Mouse (Mus musculus) heart, embryonic 13.5 days (tissue): ENCODE measurements around the gene Dnmt3a. TPM values are rescaled to one million over a fixed set of nuclear protein-coding genes. Genes with fewer than 3 reads are reported as not detected.

Experiments
- ATAC-seq: fragments of 200-750 bp; cut with Nextera tagmentation; 2 replicates; pipeline ENCODE4 v1.8.0; 2017; ENCODE audit warnings: moderate TSS enrichment; ENCODE audit not compliant: insufficient number of reproducible peaks, low FRiP score, low TSS enrichment; ENCODE audit errors: extremely low read depth
- H3K27ac ChIP-seq: fragments of 300-500 bp; sonication (generic); replicated peaks from 2 replicates; pipeline ENCODE4 v1.5.1; 2015; ENCODE audit warnings: moderate library complexity, mild to moderate bottlenecking, inconsistent platforms
- H3K27me3 ChIP-seq: fragments of 300-500 bp; sonication (generic); replicated peaks from 2 replicates; pipeline ENCODE4 v1.6.1; 2015; ENCODE audit warnings: mild to moderate bottlenecking, inconsistent platforms
- H3K36me3 ChIP-seq: fragments of 300-500 bp; sonication (generic); 2 replicates; pipeline ENCODE4 v1.6.1; 2015; ENCODE audit warnings: mild to moderate bottlenecking, inconsistent platforms
- H3K4me1 ChIP-seq: fragments of 300-500 bp; sonication (generic); 2 replicates; pipeline ENCODE4 v1.6.1; 2015; ENCODE audit warnings: inconsistent platforms
- H3K4me2 ChIP-seq: fragments of 300-500 bp; sonication (generic); 2 replicates; pipeline ENCODE4 v1.6.1; 2015; ENCODE audit warnings: inconsistent platforms, mild to moderate bottlenecking, moderate library complexity
- H3K4me3 ChIP-seq: fragments of 300-500 bp; sonication (generic); 2 replicates; pipeline ENCODE4 v1.5.1; 2015; ENCODE audit warnings: moderate library complexity, mild to moderate bottlenecking, inconsistent platforms
- H3K9ac ChIP-seq: fragments of 300-500 bp; sonication (generic); 2 replicates; pipeline ENCODE4 v1.6.1; 2015; ENCODE audit warnings: inconsistent platforms, mild to moderate bottlenecking, moderate library complexity
- H3K9me3 ChIP-seq: fragments of 300-500 bp; sonication (generic); 2 replicates; pipeline ENCODE4 v1.6.1; 2016; ENCODE audit warnings: inconsistent platforms
- WGBS: fragments of 180-500 bp; shearing (Covaris S2); methylation state at CpG from one replicate; pipeline ENCODE4 v1.1.7; 2015; ENCODE audit warnings: mixed read lengths; 5-methylcytosine and 5-hydroxymethylcytosine counted together
- polyA plus RNA-seq: library from polyadenylated mRNA; unstranded; fragments of >200 nt; fragmentation: Nextera tagmentation; extraction: Ambion mirVana; gene quantifications from 2 replicates; pipeline ENCODE4 v1.2.1, GENCODE M21; 2015

Dnmt3a gene
- polyA plus RNA-seq, 1 experiment from 2014 or later = 94.2 TPM

- ATAC-seq = no peak
- H3K36me3 ChIP-seq = no peaks in the 10 kb centered on the region
- no peaks in the 10 kb centered on the region for H3K27me3 ChIP-seq
- H3K27ac ChIP-seq = 0 out of 2 replicates have a peak overlapping the region, but pooled peaks have one; percentile 65
- no peak overlapping the region for H3K4me3 ChIP-seq
- 0 out of 2 replicates have a peak overlapping the region, but pooled peaks have one; percentile 3 for H3K9ac ChIP-seq
- no peaks in the 10 kb centered on the region for H3K9me3 ChIP-seq
- H3K4me2 ChIP-seq = no peak overlapping the region
- H3K4me1 ChIP-seq = peaks cover 70% of the 10 kb centered on the region
- WGBS = 33% methylated on average over 3 of the region's 3 CpGs
These were observed 18.8 kb upstream of the Dnmt3a start for GRCm38 (mm10) chr12:3787041-3787440.

- Histone ChIP-seq H3K4me3 (no peak overlapping the region), H3K4me2 (no peak overlapping the region), H3K27ac (peak overlapping the region; percentile 65), H3K9ac (no peak overlapping the region), H3K27me3 (no peaks in the 10 kb centered on the region), H3K9me3 (no peaks in the 10 kb centered on the region), H3K4me1 (peaks cover 67% of the 10 kb centered on the region), H3K36me3 (no peaks in the 10 kb centered on the region)
- WGBS = 13% methylated on average over 1 of the region's 1 CpGs
- no peak for ATAC-seq
These were observed 18.3 kb upstream of the Dnmt3a start for GRCm38 (mm10) chr12:3787541-3787940.

- ATAC-seq = no peak
- 49% methylated on average over 5 of the region's 5 CpGs for WGBS
- Histone ChIP-seq H3K4me1 (peaks cover 57% of the 10 kb centered on the region), H3K9ac (no peak overlapping the region), H3K9me3 (no peaks in the 10 kb centered on the region), H3K27me3 (no peaks in the 10 kb centered on the region), H3K4me3 (no peak overlapping the region), H3K4me2 (no peak overlapping the region), H3K36me3 (no peaks in the 10 kb centered on the region), H3K27ac (peak overlapping the region; percentile 65)
These were observed 17.3 kb upstream of the Dnmt3a start for GRCm38 (mm10) chr12:3788421-3789051.

- no peak overlapping the region for H3K4me2 ChIP-seq
- H3K4me3 ChIP-seq = no peak overlapping the region
- H3K27ac ChIP-seq = no peak overlapping the region
- no peak overlapping the region for H3K9ac ChIP-seq
- H3K9me3 ChIP-seq = no peaks in the 10 kb centered on the region
- no peaks in the 10 kb centered on the region for H3K27me3 ChIP-seq
- H3K4me1 ChIP-seq = peaks cover 49% of the 10 kb centered on the region
- WGBS = 67% methylated on average over 5 of the region's 5 CpGs
- ATAC-seq = no peak
- H3K36me3 ChIP-seq = no peaks in the 10 kb centered on the region
These were observed 16.1 kb upstream of the Dnmt3a start for GRCm38 (mm10) chr12:3789626-3790185.

- WGBS = 45% methylated on average over 7 of the region's 7 CpGs
- H3K27ac ChIP-seq = no peak overlapping the region
- 0 out of 2 replicates have a peak overlapping the region, but pooled peaks have one; percentile 17 for H3K9ac ChIP-seq
- H3K4me2 ChIP-seq = peak overlapping the region; percentile 80
- no peaks in the 10 kb centered on the region for H3K36me3 ChIP-seq
- peaks cover 36% of the 10 kb centered on the region for H3K4me1 ChIP-seq
- ATAC-seq = no peak
- no peaks in the 10 kb centered on the region for H3K27me3 ChIP-seq
- H3K4me3 ChIP-seq = peak overlapping the region; percentile 55
- H3K9me3 ChIP-seq = no peaks in the 10 kb centered on the region
These were observed 14.6 kb upstream of the Dnmt3a start for GRCm38 (mm10) chr12:3791257-3791656.

- peak overlapping the region; percentile 82 for H3K9ac ChIP-seq
- peaks cover 33% of the 10 kb centered on the region for H3K4me1 ChIP-seq
- 0 out of 2 replicates have a peak, but pooled peaks have one; percentile 75 for ATAC-seq
- H3K36me3 ChIP-seq = no peaks in the 10 kb centered on the region
- WGBS = under 1% methylated on average over 22 of the region's 22 CpGs
- peak overlapping the region; percentile 55 for H3K4me3 ChIP-seq
- H3K27me3 ChIP-seq = no peaks in the 10 kb centered on the region
- H3K27ac ChIP-seq = no peak overlapping the region
- H3K4me2 ChIP-seq = peak overlapping the region; percentile 80
- H3K9me3 ChIP-seq = no peaks in the 10 kb centered on the region
These were observed 14.1 kb upstream of the Dnmt3a start for GRCm38 (mm10) chr12:3791732-3792131.

GRCm38 (mm10) chr12:3792248-3792647, 13.6 kb upstream of the Dnmt3a start:
- H3K27me3 ChIP-seq = no peaks in the 10 kb centered on the region
- peak overlapping the region; percentile 80 for H3K4me2 ChIP-seq
- WGBS = 17% methylated on average over 8 of the region's 8 CpGs
- H3K9ac ChIP-seq = peak overlapping the region; percentile 82
- no peak overlapping the region for H3K27ac ChIP-seq
- H3K4me3 ChIP-seq = peak overlapping the region; percentile 55
- no peaks in the 10 kb centered on the region for H3K9me3 ChIP-seq
- H3K4me1 ChIP-seq = peaks cover 28% of the 10 kb centered on the region
- no peaks in the 10 kb centered on the region for H3K36me3 ChIP-seq
- ATAC-seq = no peak

- ATAC-seq = no peak
- Histone ChIP-seq H3K27me3 (no peaks in the 10 kb centered on the region), H3K4me3 (no peak overlapping the region), H3K4me1 (peaks cover 7% of the 10 kb centered on the region), H3K27ac (no peak overlapping the region), H3K4me2 (no peak overlapping the region), H3K36me3 (no peaks in the 10 kb centered on the region), H3K9me3 (no peaks in the 10 kb centered on the region), H3K9ac (no peak overlapping the region)
- 26% methylated on average over 4 of the region's 4 CpGs for WGBS
These were observed 10.2 kb upstream of the Dnmt3a start for GRCm38 (mm10) chr12:3795569-3795968.

GRCm38 (mm10) chr12:3799551-3799950, 6.3 kb upstream of the Dnmt3a start:
- H3K27me3 ChIP-seq = no peaks in the 10 kb centered on the region
- no peak overlapping the region for H3K4me3 ChIP-seq
- H3K4me2 ChIP-seq = no peak overlapping the region
- H3K27ac ChIP-seq = no peak overlapping the region
- no peak for ATAC-seq
- no peaks in the 10 kb centered on the region for H3K4me1 ChIP-seq
- H3K9ac ChIP-seq = no peak overlapping the region
- no peaks in the 10 kb centered on the region for H3K9me3 ChIP-seq
- 66% methylated on average over 1 of the region's 1 CpGs for WGBS
- no peaks in the 10 kb centered on the region for H3K36me3 ChIP-seq

GRCm38 (mm10) chr12:3806271-3806684, 471 bp downstream of the Dnmt3a start:
- peak overlapping the region; percentile 98 for H3K27ac ChIP-seq
- 2% methylated on average over 36 of the region's 41 CpGs for WGBS
- 0 out of 2 replicates have a peak, but pooled peaks cover 3% of the 10 kb centered on the region for H3K36me3 ChIP-seq
- peak overlapping the region; percentile 88 for H3K4me3 ChIP-seq
- H3K27me3 ChIP-seq = no peaks in the 10 kb centered on the region
- H3K9ac ChIP-seq = peak overlapping the region; percentile 98
- H3K4me2 ChIP-seq = peak overlapping the region; percentile 73
- peak; percentile 52; the same call in 1 of the 2 replicates for ATAC-seq
- peaks cover 39% of the 10 kb centered on the region for H3K4me1 ChIP-seq
- no peaks in the 10 kb centered on the region for H3K9me3 ChIP-seq

GRCm38 (mm10) chr12:3806703-3807547, 1.1 kb downstream of the Dnmt3a start:
- no peaks in the 10 kb centered on the region for H3K27me3 ChIP-seq
- 0 out of 2 replicates have a peak, but pooled peaks cover 3% of the 10 kb centered on the region for H3K36me3 ChIP-seq
- H3K9me3 ChIP-seq = no peaks in the 10 kb centered on the region
- H3K4me2 ChIP-seq = peak overlapping the region; percentile 73
- ATAC-seq = no peak
- peaks cover 46% of the 10 kb centered on the region for H3K4me1 ChIP-seq
- peak overlapping the region; percentile 98 for H3K9ac ChIP-seq
- peak overlapping the region; percentile 98 for H3K27ac ChIP-seq
- 0% methylated on average over 51 of the region's 141 CpGs for WGBS
- peak overlapping the region; percentile 88 for H3K4me3 ChIP-seq
